Mouse (Mus musculus) limb, embryonic 12.5 days (tissue): Measurements from ENCODE around the gene Ttll12. TPM values are rescaled to one million over a fixed set of nuclear protein-coding genes. Genes with fewer than 3 reads are reported as not detected.
A peak's percentile ranks its signal among the peaks of the same experiment; 100 is the strongest.

Experiments used
- ATAC-seq: fragments of 200-750 bp; cut with Nextera tagmentation; 2 replicates; pipeline ENCODE4 v1.8.0; 2017; ENCODE audit warnings: low read depth, moderate TSS enrichment; ENCODE audit not compliant: insufficient number of reproducible peaks, insufficient read depth, low FRiP score, low TSS enrichment
- H3K27ac ChIP-seq: fragments of 300-500 bp; sonication (generic); 2 replicates; pipeline ENCODE4 v1.5.1; 2016; ENCODE audit warnings: mild to moderate bottlenecking, moderate library complexity
- H3K27me3 ChIP-seq: fragments of 300-500 bp; sonication (generic); 2 replicates; pipeline ENCODE4 v1.6.1; 2016; ENCODE audit warnings: mild to moderate bottlenecking, moderate library complexity
- H3K36me3 ChIP-seq: fragments of 300-500 bp; sonication (generic); 2 replicates; pipeline ENCODE4 v1.6.1; 2016; ENCODE audit warnings: mild to moderate bottlenecking, moderate library complexity
- H3K4me1 ChIP-seq: fragments of 300-500 bp; sonication (generic); replicated peaks from 2 replicates; pipeline ENCODE4 v1.6.1; 2016
- H3K4me2 ChIP-seq: fragments of 300-500 bp; sonication (generic); 2 replicates; pipeline ENCODE4 v1.6.1; 2016; ENCODE audit warnings: mild to moderate bottlenecking, moderate library complexity
- H3K4me3 ChIP-seq: fragments of 300-500 bp; sonication (generic); replicated peaks from 2 replicates; pipeline ENCODE4 v1.5.1; 2016; ENCODE audit warnings: mild to moderate bottlenecking
- H3K9ac ChIP-seq: fragments of 300-500 bp; sonication (generic); replicated peaks from 2 replicates; pipeline ENCODE4 v1.6.1; 2016; ENCODE audit warnings: mild to moderate bottlenecking, moderate library complexity
- H3K9me3 ChIP-seq: fragments of 300-500 bp; sonication (generic); 2 replicates; pipeline ENCODE4 v1.6.1; 2016; ENCODE audit warnings: mild to moderate bottlenecking, moderate library complexity
- WGBS: fragments of 180-500 bp; shearing (Covaris S2); methylation state at CpG from one replicate; pipeline ENCODE4 v1.1.7; 2016; 5-methylcytosine and 5-hydroxymethylcytosine counted together
- polyA plus RNA-seq: library from polyadenylated mRNA; unstranded; fragments of >200 nt; fragmentation: Nextera tagmentation; extraction: Ambion mirVana; gene quantifications from 2 replicates; pipeline ENCODE4 v1.2.1, GENCODE M21; 2016

Ttll12 gene
- polyA plus RNA-seq, 1 experiment from 2014 or later, result 44.7 TPM

DNA sequence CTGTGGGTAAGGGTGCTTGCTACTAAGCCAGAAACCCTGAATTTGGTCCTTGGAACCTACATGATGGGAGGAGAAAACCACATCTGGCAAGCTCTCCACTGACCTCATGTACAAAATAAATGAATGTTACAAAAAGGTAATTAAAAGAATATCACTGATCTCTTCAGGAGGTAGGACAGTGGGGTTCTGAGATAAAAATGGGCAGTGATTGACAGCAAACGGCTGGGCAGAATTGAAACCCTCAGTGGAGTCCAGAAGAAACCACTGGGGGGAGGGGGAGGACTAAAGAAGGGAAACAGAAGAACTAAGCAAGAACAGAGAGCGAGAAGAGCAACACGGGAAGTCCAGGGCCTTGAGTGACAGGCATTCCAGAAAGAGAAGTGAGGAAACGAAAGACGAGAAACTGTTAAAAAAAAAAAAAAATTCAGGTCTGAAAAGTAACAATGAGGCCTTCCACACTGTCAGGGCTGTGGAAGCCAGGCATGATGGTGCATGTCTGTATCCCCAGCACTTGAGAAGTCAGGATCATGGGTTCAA is 33.9 kb downstream of the Ttll12 start:
- no peak for ATAC-seq
- peaks cover 6% of the 10 kb centered on the region; the same call in 1 of the 2 replicates for H3K27me3 ChIP-seq
- H3K4me2 ChIP-seq, result no peak overlapping the region
- 62% methylated on average over 5 of the region's 5 CpGs for WGBS
- no peaks in the 10 kb centered on the region for H3K36me3 ChIP-seq
- H3K9me3 ChIP-seq, result no peaks in the 10 kb centered on the region
- H3K27ac ChIP-seq, result no peak overlapping the region
- H3K9ac ChIP-seq, result no peak overlapping the region
- H3K4me3 ChIP-seq, result no peak overlapping the region
- peaks cover 10% of the 10 kb centered on the region for H3K4me1 ChIP-seq

- Histone ChIP-seq H3K4me1 (peaks cover 10% of the 10 kb centered on the region), H3K9ac (peak overlapping the region; percentile 97), H3K9me3 (no peaks in the 10 kb centered on the region), H3K27ac (peak overlapping the region; percentile 91), H3K4me2 (peak overlapping the region; percentile 79), H3K4me3 (peak overlapping the region; percentile 89), H3K36me3 (peaks cover 27% of the 10 kb centered on the region), H3K27me3 (no peaks in the 10 kb centered on the region)
- peak; percentile 84; the same call in 1 of the 2 replicates for ATAC-seq
- WGBS, result 1% methylated on average over 74 of the region's 74 CpGs
These were observed 39.6 kb downstream of the Ttll12 start for GRCm38 (mm10) chr15:83555161-83555974.

- ATAC-seq, result no peak
- Histone ChIP-seq H3K4me3 (no peak overlapping the region), H3K36me3 (peaks cover 42% of the 10 kb centered on the region), H3K9ac (no peak overlapping the region), H3K27me3 (no peaks in the 10 kb centered on the region), H3K4me1 (peaks cover 10% of the 10 kb centered on the region), H3K9me3 (no peaks in the 10 kb centered on the region), H3K27ac (no peak overlapping the region), H3K4me2 (no peak overlapping the region)
These were observed 41.1 kb downstream of the Ttll12 start for GRCm38 (mm10) chr15:83553831-83554230.

DNA sequence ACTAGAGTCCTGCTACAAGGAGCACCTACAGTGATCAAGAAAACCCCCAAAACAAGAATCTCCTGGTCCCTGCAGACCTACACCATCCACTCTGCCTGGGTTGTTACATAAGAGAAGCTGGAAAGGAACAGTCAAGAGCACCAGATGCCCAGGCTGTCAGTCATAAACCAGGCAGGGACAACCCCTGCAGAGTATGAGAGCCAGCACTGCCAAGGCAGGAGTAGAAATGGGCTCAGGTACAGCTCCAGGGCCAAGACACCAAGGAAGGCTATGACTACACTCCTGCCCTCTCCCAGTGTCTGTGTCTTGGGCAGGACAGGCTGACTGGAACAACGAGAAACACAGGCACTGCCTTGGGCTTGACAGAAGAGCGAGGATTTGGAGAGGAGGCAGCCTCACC is 44.8 kb downstream of the Ttll12 start:
- no peaks in the 10 kb centered on the region for H3K9me3 ChIP-seq
- 74% methylated on average over 2 of the region's 2 CpGs for WGBS
- no peak overlapping the region for H3K4me2 ChIP-seq
- ATAC-seq, result no peak
- peaks cover 78% of the 10 kb centered on the region for H3K36me3 ChIP-seq
- H3K27ac ChIP-seq, result no peak overlapping the region
- no peak overlapping the region for H3K4me3 ChIP-seq
- H3K27me3 ChIP-seq, result no peaks in the 10 kb centered on the region
- no peak overlapping the region for H3K9ac ChIP-seq
- peaks cover 7% of the 10 kb centered on the region for H3K4me1 ChIP-seq

DNA sequence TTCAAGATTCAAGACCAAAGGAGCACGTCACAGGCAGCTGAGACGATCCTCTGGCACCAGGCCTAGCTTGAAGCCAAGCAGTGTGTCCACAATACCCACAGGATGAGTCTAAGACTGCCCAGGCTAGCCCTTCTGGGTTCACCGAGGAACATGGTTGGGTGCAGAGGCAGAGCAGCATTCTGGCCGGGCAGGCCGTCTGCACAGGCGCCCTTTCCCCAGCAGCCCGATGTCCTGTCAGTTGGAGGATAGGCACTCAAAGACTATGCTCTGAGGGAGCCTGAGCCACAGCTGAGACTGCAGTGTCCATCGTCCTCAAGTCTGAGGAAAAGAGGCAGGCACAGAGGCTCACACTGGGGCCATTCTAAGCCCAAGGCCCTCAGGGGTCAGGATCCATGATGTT is 47.8 kb downstream of the Ttll12 start:
- no peaks in the 10 kb centered on the region for H3K27me3 ChIP-seq
- H3K4me2 ChIP-seq, result no peak overlapping the region
- no peak overlapping the region for H3K4me3 ChIP-seq
- WGBS, result 90% methylated on average over 8 of the region's 8 CpGs
- H3K27ac ChIP-seq, result no peak overlapping the region
- no peak for ATAC-seq
- H3K9me3 ChIP-seq, result no peaks in the 10 kb centered on the region
- no peak overlapping the region for H3K9ac ChIP-seq
- H3K36me3 ChIP-seq, result peaks cover 71% of the 10 kb centered on the region
- H3K4me1 ChIP-seq, result no peaks in the 10 kb centered on the region

DNA sequence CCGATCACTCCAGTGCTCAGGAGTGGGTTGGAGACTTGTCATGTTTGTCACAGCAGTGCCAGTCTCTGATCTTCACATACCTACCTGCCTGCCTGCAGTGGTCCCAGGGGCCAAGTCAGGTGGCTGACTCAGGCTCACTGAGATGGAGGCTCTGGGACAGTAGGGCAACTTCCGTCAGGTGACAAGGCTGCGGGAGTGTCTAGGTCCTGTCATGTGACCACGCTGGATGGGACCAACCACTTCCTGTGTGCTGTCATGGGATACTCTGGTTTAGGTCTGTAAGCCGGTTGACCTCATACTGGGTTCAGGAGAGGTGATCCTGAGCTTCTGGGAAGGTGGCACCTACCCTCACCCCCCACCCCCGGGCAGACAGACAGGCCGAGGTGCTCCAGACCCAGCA is 48.9 kb downstream of the Ttll12 start:
- ATAC-seq, result no peak
- Histone ChIP-seq H3K27ac (no peak overlapping the region), H3K4me3 (no peak overlapping the region), H3K27me3 (no peaks in the 10 kb centered on the region), H3K4me2 (no peak overlapping the region), H3K9ac (no peak overlapping the region), H3K4me1 (no peaks in the 10 kb centered on the region), H3K36me3 (peaks cover 60% of the 10 kb centered on the region), H3K9me3 (no peaks in the 10 kb centered on the region)
- WGBS, result 93% methylated on average over 7 of the region's 7 CpGs

GRCm38 (mm10) chr15:83541647-83542287 is 53.2 kb downstream of the Ttll12 start:
- 83% methylated on average over 9 of the region's 9 CpGs for WGBS
- H3K9me3 ChIP-seq, result no peaks in the 10 kb centered on the region

GRCm38 (mm10) chr15:83539905-83540304 is 55.1 kb downstream of the Ttll12 start:
- Histone ChIP-seq H3K4me1 (no peaks in the 10 kb centered on the region), H3K9me3 (no peaks in the 10 kb centered on the region), H3K4me3 (no peak overlapping the region), H3K9ac (no peak overlapping the region), H3K4me2 (no peak overlapping the region), H3K36me3 (no peaks in the 10 kb centered on the region), H3K27ac (no peak overlapping the region), H3K27me3 (no peaks in the 10 kb centered on the region)
- WGBS, result 75% methylated on average over 4 of the region's 4 CpGs
- ATAC-seq, result no peak

More at GRCm38 (mm10) chr15:83541647-83542287, 53.2 kb downstream of the Ttll12 start:
- peaks cover 17% of the 10 kb centered on the region for H3K36me3 ChIP-seq
- no peak overlapping the region for H3K4me2 ChIP-seq
- no peak overlapping the region for H3K27ac ChIP-seq
- H3K27me3 ChIP-seq, result no peaks in the 10 kb centered on the region
- no peak overlapping the region for H3K4me3 ChIP-seq
- no peaks in the 10 kb centered on the region for H3K4me1 ChIP-seq
- H3K9ac ChIP-seq, result no peak overlapping the region
- ATAC-seq, result no peak

DNA sequence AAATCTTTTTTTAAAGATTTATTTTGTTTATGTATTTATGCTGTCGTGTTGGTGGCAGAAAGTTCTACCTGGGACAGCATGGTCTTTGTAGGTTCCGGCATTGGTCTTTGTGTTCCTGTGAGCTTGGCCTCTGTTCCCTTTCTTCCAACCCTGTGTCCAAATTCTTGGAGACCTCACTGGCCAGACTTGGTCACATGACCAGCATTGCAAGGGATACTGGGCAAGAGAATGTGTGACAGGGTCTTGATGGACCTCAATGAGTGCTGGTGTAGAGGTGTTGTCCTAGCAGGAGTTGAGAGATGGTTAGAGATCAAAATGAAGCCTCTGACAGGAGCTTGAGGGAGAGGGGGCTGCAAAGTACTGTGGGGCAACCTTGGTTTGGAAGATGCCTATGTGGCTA is 56.1 kb downstream of the Ttll12 start:
- no peaks in the 10 kb centered on the region for H3K4me1 ChIP-seq
- no peaks in the 10 kb centered on the region for H3K9me3 ChIP-seq
- no peak overlapping the region for H3K9ac ChIP-seq
- H3K4me2 ChIP-seq, result no peak overlapping the region
- H3K27me3 ChIP-seq, result no peaks in the 10 kb centered on the region
- no peak for ATAC-seq
- H3K27ac ChIP-seq, result no peak overlapping the region
- no peaks in the 10 kb centered on the region for H3K36me3 ChIP-seq
- H3K4me3 ChIP-seq, result no peak overlapping the region
- WGBS, result 97% methylated on average over 2 of the region's 2 CpGs

GRCm38 (mm10) chr15:83535890-83536231 is 59.1 kb downstream of the Ttll12 start:
- Histone ChIP-seq H3K4me2 (no peak overlapping the region), H3K9me3 (no peaks in the 10 kb centered on the region), H3K36me3 (no peaks in the 10 kb centered on the region), H3K9ac (no peak overlapping the region), H3K27me3 (no peaks in the 10 kb centered on the region), H3K27ac (no peak overlapping the region), H3K4me3 (no peak overlapping the region), H3K4me1 (no peaks in the 10 kb centered on the region)
- ATAC-seq, result no peak
- WGBS, result 74% methylated on average over 6 of the region's 6 CpGs

GRCm38 (mm10) chr15:83534960-83535889 is 59.7 kb downstream of the Ttll12 start:
- no peak overlapping the region for H3K4me2 ChIP-seq
- no peaks in the 10 kb centered on the region for H3K4me1 ChIP-seq
- H3K27me3 ChIP-seq, result 0 out of 2 replicates have a peak, but pooled peaks cover 1% of the 10 kb centered on the region
- H3K36me3 ChIP-seq, result no peaks in the 10 kb centered on the region
- no peak overlapping the region for H3K27ac ChIP-seq
- H3K9ac ChIP-seq, result no peak overlapping the region
- no peaks in the 10 kb centered on the region for H3K9me3 ChIP-seq
- H3K4me3 ChIP-seq, result no peak overlapping the region
- 72% methylated on average over 17 of the region's 17 CpGs for WGBS
- ATAC-seq, result no peak; the same call in 1 of the 2 replicates
